Mouse (Mus musculus) midbrain, embryonic 10.5 days (tissue): ENCODE measurements at regions not wholly inside any gene's neighbourhood (a gene's known extent, or its start where the extent isn't known, plus 50 kb on each side); places are given as distances from the start of the nearest gene placed in this dataset.

Source experiments
- DNase-seq: peaks from one replicate; pipeline ENCODE4 v3.0.0-alpha.2; 2017; ENCODE audit warnings: low spot score
- H3K27ac ChIP-seq: fragments of 300-500 bp; sonication (generic); replicated peaks from 2 replicates; pipeline ENCODE4 v1.5.1; 2016; ENCODE audit warnings: mild to moderate bottlenecking
- H3K27me3 ChIP-seq: fragments of 300-500 bp; sonication (generic); 2 replicates; pipeline ENCODE4 v1.6.1; 2016; ENCODE audit warnings: low read depth, mild to moderate bottlenecking; ENCODE audit not compliant: poor library complexity, severe bottlenecking
- H3K36me3 ChIP-seq: fragments of 300-500 bp; sonication (generic); 2 replicates; pipeline ENCODE4 v1.6.1; 2016; ENCODE audit warnings: mild to moderate bottlenecking, moderate library complexity
- H3K4me1 ChIP-seq: fragments of 300-500 bp; sonication (generic); 2 replicates; pipeline ENCODE4 v1.6.1; 2016
- H3K4me3 ChIP-seq: fragments of 300-500 bp; sonication (generic); 2 replicates; pipeline ENCODE4 v1.5.1; 2016; ENCODE audit warnings: mild to moderate bottlenecking, moderate library complexity
- H3K9me3 ChIP-seq: fragments of 300-500 bp; sonication (generic); replicated peaks from 2 replicates; pipeline ENCODE4 v1.6.1; 2016; ENCODE audit warnings: mild to moderate bottlenecking
- WGBS: fragments of 180-500 bp; shearing (Covaris S2); methylation state at CpG from one replicate; pipeline ENCODE4 v1.1.7; 2016; 5-methylcytosine and 5-hydroxymethylcytosine counted together

GRCm38 (mm10) chr10:84059646-84060491 is 337.2 kb downstream of the 1500009L16Rik start:
- no peaks in the 10 kb centered on the region for H3K9me3 ChIP-seq
- no peaks in the 10 kb centered on the region for H3K27me3 ChIP-seq
- DNase-seq = peak; percentile 55
- peaks cover 52% of the 10 kb centered on the region for H3K4me1 ChIP-seq
- no peaks in the 10 kb centered on the region for H3K36me3 ChIP-seq
- 64% methylated on average over 9 of the region's 9 CpGs for whole genome bisulfite sequencing
- peak overlapping the region; percentile 84 for H3K27ac ChIP-seq
- H3K4me3 ChIP-seq = no peak overlapping the region

GRCm38 (mm10) chr10:84060492-84061218 is 338.0 kb downstream of the 1500009L16Rik start:
- WGBS = 14% methylated on average over 7 of the region's 7 CpGs
- Histone ChIP-seq H3K27ac (peak overlapping the region; percentile 84), H3K9me3 (no peaks in the 10 kb centered on the region), H3K4me3 (no peak overlapping the region), H3K36me3 (no peaks in the 10 kb centered on the region), H3K4me1 (peaks cover 44% of the 10 kb centered on the region), H3K27me3 (no peaks in the 10 kb centered on the region)
- DNase-seq = peak; percentile 51

- no peaks in the 10 kb centered on the region for H3K36me3 ChIP-seq
- peaks cover under 1% of the 10 kb centered on the region; the same call in 1 of the 2 replicates for H3K4me1 ChIP-seq
- H3K27ac ChIP-seq = no peak overlapping the region
- H3K27me3 ChIP-seq = no peaks in the 10 kb centered on the region
- no peak overlapping the region for H3K4me3 ChIP-seq
- no peaks in the 10 kb centered on the region for H3K9me3 ChIP-seq
- 84% methylated on average over 4 of the region's 4 CpGs for WGBS
- no peak for DNase-seq
Observed at GRCm38 (mm10) chr10:84067052-84067650, 344.5 kb downstream of the 1500009L16Rik start.

GRCm38 (mm10) chr10:84069806-84070205 is 347.1 kb downstream of the 1500009L16Rik start:
- Histone ChIP-seq H3K4me3 (no peak overlapping the region), H3K27ac (no peak overlapping the region), H3K9me3 (no peaks in the 10 kb centered on the region), H3K27me3 (no peaks in the 10 kb centered on the region), H3K36me3 (no peaks in the 10 kb centered on the region), H3K4me1 (peaks cover 5% of the 10 kb centered on the region)
- 92% methylated on average over 9 of the region's 9 CpGs for WGBS
- DNase-seq = no peak

- no peak for DNase-seq
- Histone ChIP-seq H3K4me3 (no peak overlapping the region), H3K9me3 (peaks cover 7% of the 10 kb centered on the region), H3K36me3 (no peaks in the 10 kb centered on the region), H3K27ac (0 out of 2 replicates have a peak overlapping the region, but pooled peaks have one; percentile 6), H3K4me1 (peaks cover 5% of the 10 kb centered on the region), H3K27me3 (no peaks in the 10 kb centered on the region)
- whole genome bisulfite sequencing = 77% methylated on average over 12 of the region's 12 CpGs
Observed at GRCm38 (mm10) chr10:84072866-84073483, 350.3 kb downstream of the 1500009L16Rik start.

- H3K36me3 ChIP-seq = no peaks in the 10 kb centered on the region
- peaks cover 5% of the 10 kb centered on the region for H3K4me1 ChIP-seq
- no peak overlapping the region for H3K27ac ChIP-seq
- 85% methylated on average over 4 of the region's 4 CpGs for WGBS
- no peaks in the 10 kb centered on the region for H3K27me3 ChIP-seq
- DNase-seq = no peak
- no peak overlapping the region for H3K4me3 ChIP-seq
- H3K9me3 ChIP-seq = peaks cover 7% of the 10 kb centered on the region
Observed at GRCm38 (mm10) chr10:84075581-84075980, 352.9 kb downstream of the 1500009L16Rik start.

- Histone ChIP-seq H3K4me3 (no peak overlapping the region), H3K27ac (no peak overlapping the region), H3K27me3 (no peaks in the 10 kb centered on the region), H3K4me1 (peaks cover 13% of the 10 kb centered on the region), H3K36me3 (no peaks in the 10 kb centered on the region), H3K9me3 (peaks cover 7% of the 10 kb centered on the region)
- 89% methylated on average over 6 of the region's 6 CpGs for WGBS
- DNase-seq = no peak
Observed at GRCm38 (mm10) chr10:84080236-84080635, 357.6 kb downstream of the 1500009L16Rik start.

- peaks cover 14% of the 10 kb centered on the region for H3K4me1 ChIP-seq
- H3K4me3 ChIP-seq = no peak overlapping the region
- H3K27me3 ChIP-seq = no peaks in the 10 kb centered on the region
- no peaks in the 10 kb centered on the region for H3K36me3 ChIP-seq
- peaks cover 7% of the 10 kb centered on the region for H3K9me3 ChIP-seq
- 63% methylated on average over 6 of the region's 6 CpGs for WGBS
- DNase-seq = peak; percentile 22
- H3K27ac ChIP-seq = 0 out of 2 replicates have a peak overlapping the region, but pooled peaks have one; percentile 14
Observed at GRCm38 (mm10) chr10:84081673-84082072, 358.7 kb downstream of the Nuak1 start.

- DNase-seq = no peak
- WGBS = 83% methylated on average over 5 of the region's 5 CpGs
- no peaks in the 10 kb centered on the region for H3K27me3 ChIP-seq
- H3K4me3 ChIP-seq = no peak overlapping the region
- H3K4me1 ChIP-seq = 0 out of 2 replicates have a peak, but pooled peaks cover 4% of the 10 kb centered on the region
- no peak overlapping the region for H3K27ac ChIP-seq
- H3K36me3 ChIP-seq = no peaks in the 10 kb centered on the region
- no peaks in the 10 kb centered on the region for H3K9me3 ChIP-seq
Observed at GRCm38 (mm10) chr10:84087528-84087927, 352.9 kb downstream of the Nuak1 start.

- no peaks in the 10 kb centered on the region for H3K36me3 ChIP-seq
- H3K27ac ChIP-seq = no peak overlapping the region
- H3K4me1 ChIP-seq = 0 out of 2 replicates have a peak, but pooled peaks cover 4% of the 10 kb centered on the region
- H3K27me3 ChIP-seq = no peaks in the 10 kb centered on the region
- H3K9me3 ChIP-seq = no peaks in the 10 kb centered on the region
- no peak for DNase-seq
- no peak overlapping the region for H3K4me3 ChIP-seq
- 83% methylated on average over 3 of the region's 3 CpGs for WGBS
Observed at GRCm38 (mm10) chr10:84087929-84088328, 352.5 kb downstream of the Nuak1 start.

- Histone ChIP-seq H3K27ac (no peak overlapping the region), H3K4me3 (no peak overlapping the region), H3K36me3 (no peaks in the 10 kb centered on the region), H3K27me3 (no peaks in the 10 kb centered on the region), H3K9me3 (no peaks in the 10 kb centered on the region), H3K4me1 (0 out of 2 replicates have a peak, but pooled peaks cover 4% of the 10 kb centered on the region)
- 90% methylated on average over 18 of the region's 18 CpGs for WGBS
- no peak for DNase-seq
Observed at GRCm38 (mm10) chr10:84088799-84089778, 351.3 kb downstream of the Nuak1 start.
